Mouse (Mus musculus): ENCODE measurements around the gene Lipa. TPM values are rescaled to one million over a fixed set of nuclear protein-coding genes. Genes with fewer than 3 reads are reported as not detected.

Gene Lipa
- polyA plus RNA-seq, 2 experiments, result 40.9 to 55.0 TPM

GRCm38 (mm10) chr19:34445410-34446012 is 81.8 kb downstream of the Lipa start:
- no peak overlapping the region for H3K9ac ChIP-seq (ENCODE audit: low read depth, low read length, severe bottlenecking)
- H3K27ac ChIP-seq (replicated peaks; ENCODE audit: low read depth, low read length), result no peak overlapping the region
- peaks cover 4% of the 10 kb centered on the region; the same call in 1 of the 2 replicates for H3K4me1 ChIP-seq (ENCODE audit: control insufficient read depth, insufficient read depth, low read length)
- no peak overlapping the region for H3K4me2 ChIP-seq (replicated peaks; ENCODE audit: low read depth, low read length, severe bottlenecking)
- 28% methylated on average over 4 of the region's 4 CpGs for WGBS
- no peak overlapping the region for H3K4me3 ChIP-seq (replicated peaks; ENCODE audit: low read length)
- peak; percentile 64 for DNase-seq (ENCODE audit: low spot score)
- TF ChIP-seq POLR2A (IDR thresholded peaks at IDR 0.05; ENCODE audit: borderline replicate concordance, extremely low read depth, insufficient read depth, insufficient read length), result no peak
- no peaks in the 10 kb centered on the region for H3K9me3 ChIP-seq (ENCODE audit: control insufficient read depth, low read length)
- peak; percentile 74 for ATAC-seq (ENCODE audit: low FRiP score, low read depth)
- no peaks in the 10 kb centered on the region for H3K36me3 ChIP-seq (ENCODE audit: control insufficient read depth, insufficient read depth, low read length)
- H3K27me3 ChIP-seq (ENCODE audit: control insufficient read depth, insufficient read depth, low read length), result no peaks in the 10 kb centered on the region

- 0 out of 2 replicates have a peak overlapping the region, but pooled peaks have one; percentile 43 for H3K27ac ChIP-seq (replicated peaks; ENCODE audit: low read depth, low read length)
- whole genome bisulfite sequencing, result 79% methylated on average over 3 of the region's 3 CpGs
- ATAC-seq (ENCODE audit: low FRiP score, low read depth), result no peak
Observed at GRCm38 (mm10) chr19:34444785-34445184, 82.5 kb downstream of the Lipa start.

More at GRCm38 (mm10) chr19:34444785-34445184, 82.5 kb downstream of the Lipa start:
- H3K4me1 ChIP-seq (ENCODE audit: control insufficient read depth, insufficient read depth, low read length), result peaks cover 4% of the 10 kb centered on the region; the same call in 1 of the 2 replicates
- no peaks in the 10 kb centered on the region for H3K9me3 ChIP-seq (ENCODE audit: control insufficient read depth, low read length)
- no peak overlapping the region for H3K4me2 ChIP-seq (replicated peaks; ENCODE audit: low read depth, low read length, severe bottlenecking)
- H3K9ac ChIP-seq (ENCODE audit: low read depth, low read length, severe bottlenecking), result no peak overlapping the region
- H3K4me3 ChIP-seq (replicated peaks; ENCODE audit: low read length), result no peak overlapping the region
- no peak for TF ChIP-seq POLR2A (IDR thresholded peaks at IDR 0.05; ENCODE audit: borderline replicate concordance, extremely low read depth, insufficient read depth, insufficient read length)
- DNase-seq (ENCODE audit: low spot score), result no peak
- H3K27me3 ChIP-seq (ENCODE audit: control insufficient read depth, insufficient read depth, low read length), result no peaks in the 10 kb centered on the region
- no peaks in the 10 kb centered on the region for H3K36me3 ChIP-seq (ENCODE audit: control insufficient read depth, insufficient read depth, low read length)

Other genes with a start within 250 kb of the Lipa start
- gene Fas, start 236.8 kb downstream of the Lipa start, polyA plus RNA-seq (2012; rRNA removed), result 1.3 and 1.7 TPM in 2 replicates
- 4.2 and 6.1 TPM in 2 replicates for gene Fas, start 236.8 kb downstream of the Lipa start, polyA plus RNA-seq (2014; fragmentation: Nextera tagmentation; extraction: Ambion mirVana)
- 42.0 and 51.6 TPM in 2 replicates for gene Ch25h, start 52.3 kb downstream of the Lipa start, polyA plus RNA-seq (2012; rRNA removed)
- gene Ch25h, start 52.3 kb downstream of the Lipa start, polyA plus RNA-seq (2014; fragmentation: Nextera tagmentation; extraction: Ambion mirVana), result 29.3 and 31.3 TPM in 2 replicates
- gene Ifit2, start 23.2 kb upstream of the Lipa start, polyA plus RNA-seq (2012; rRNA removed), result 5.2 and 5.3 TPM in 2 replicates
- 13.4 and 13.5 TPM in 2 replicates for gene Ifit2, start 23.2 kb upstream of the Lipa start, polyA plus RNA-seq (2014; fragmentation: Nextera tagmentation; extraction: Ambion mirVana)
- 0.73 and 1.2 TPM in 2 replicates for gene Ifit3, start 56.1 kb upstream of the Lipa start, polyA plus RNA-seq (2012; rRNA removed)
- 0.95 and 2.0 TPM in 2 replicates for gene Ifit3, start 56.1 kb upstream of the Lipa start, polyA plus RNA-seq (2014; fragmentation: Nextera tagmentation; extraction: Ambion mirVana)
- gene Ifit1bl1, start 74.5 kb upstream of the Lipa start, polyA plus RNA-seq (2012; rRNA removed), result 0.31 and 0.36 TPM in 2 replicates
- gene Ifit1bl1, start 74.5 kb upstream of the Lipa start, polyA plus RNA-seq (2014; fragmentation: Nextera tagmentation; extraction: Ambion mirVana), result 0.43 and 0.51 TPM in 2 replicates
- gene Ifit3b, start 80.5 kb upstream of the Lipa start, polyA plus RNA-seq (2012; rRNA removed), result 0.04 and 0.20 TPM in 2 replicates
- gene Ifit3b, start 80.5 kb upstream of the Lipa start, polyA plus RNA-seq (2014; fragmentation: Nextera tagmentation; extraction: Ambion mirVana), result 0.18 TPM in 1 of 2 replicates, not detected in the other
- gene Ifit1bl2, start 113.3 kb upstream of the Lipa start, polyA plus RNA-seq (2012; rRNA removed), result 0.12 and 0.18 TPM in 2 replicates
- gene Ifit1bl2, start 113.3 kb upstream of the Lipa start, polyA plus RNA-seq (2014; fragmentation: Nextera tagmentation; extraction: Ambion mirVana), result 0.22 and 0.37 TPM in 2 replicates
- gene Ifit1, start 113.4 kb upstream of the Lipa start, polyA plus RNA-seq (2012; rRNA removed), result 0.28 and 0.49 TPM in 2 replicates
- 0.72 and 0.98 TPM in 2 replicates for gene Ifit1, start 113.4 kb upstream of the Lipa start, polyA plus RNA-seq (2014; fragmentation: Nextera tagmentation; extraction: Ambion mirVana)
- gene Slc16a12, start 219.8 kb upstream of the Lipa start, polyA plus RNA-seq (2012; rRNA removed), result 0.45 and 0.73 TPM in 2 replicates
- gene Slc16a12, start 219.8 kb upstream of the Lipa start, polyA plus RNA-seq (2014; fragmentation: Nextera tagmentation; extraction: Ambion mirVana), result 0.66 and 1.3 TPM in 2 replicates